Mouse (Mus musculus): ENCODE measurements around the gene Sh3bp1.
"Not testable (repeated sequence)": the region's sequence is repeated elsewhere in the genome, so short reads cannot be mapped to it uniquely, and the experiment has no call there.

The Sh3bp1 gene

GRCm38 (mm10) chr15:78872021-78872608, 27.5 kb upstream of the Sh3bp1 start:
- Histone ChIP-seq H3K27me3 (ENCODE audit: control insufficient read depth, insufficient read depth, low read length, poor library complexity, severe bottlenecking) (no peaks in the 10 kb centered on the region), H3K36me3 (ENCODE audit: control insufficient read depth, insufficient read depth, low read length, poor library complexity, severe bottlenecking) (no peaks in the 10 kb centered on the region)
- no peak for DNase-seq (ENCODE audit: low read depth, low spot score)

GRCm38 (mm10) chr15:78873803-78874435, 25.6 kb upstream of the Sh3bp1 start:
- no peak for DNase-seq (ENCODE audit: low read depth, low spot score)
- Histone ChIP-seq H3K27me3 (ENCODE audit: control insufficient read depth, insufficient read depth, low read length, poor library complexity, severe bottlenecking) (no peaks in the 10 kb centered on the region), H3K36me3 (ENCODE audit: control insufficient read depth, insufficient read depth, low read length, poor library complexity, severe bottlenecking) (no peaks in the 10 kb centered on the region)

- Histone ChIP-seq H3K27me3 (ENCODE audit: control insufficient read depth, insufficient read depth, low read length, poor library complexity, severe bottlenecking) (no peaks in the 10 kb centered on the region), H3K36me3 (ENCODE audit: control insufficient read depth, insufficient read depth, low read length, poor library complexity, severe bottlenecking) (no peaks in the 10 kb centered on the region)
- DNase-seq (ENCODE audit: low read depth, low spot score) = no peak
Measured at GRCm38 (mm10) chr15:78874989-78875388, 24.6 kb upstream of the Sh3bp1 start.

DNA sequence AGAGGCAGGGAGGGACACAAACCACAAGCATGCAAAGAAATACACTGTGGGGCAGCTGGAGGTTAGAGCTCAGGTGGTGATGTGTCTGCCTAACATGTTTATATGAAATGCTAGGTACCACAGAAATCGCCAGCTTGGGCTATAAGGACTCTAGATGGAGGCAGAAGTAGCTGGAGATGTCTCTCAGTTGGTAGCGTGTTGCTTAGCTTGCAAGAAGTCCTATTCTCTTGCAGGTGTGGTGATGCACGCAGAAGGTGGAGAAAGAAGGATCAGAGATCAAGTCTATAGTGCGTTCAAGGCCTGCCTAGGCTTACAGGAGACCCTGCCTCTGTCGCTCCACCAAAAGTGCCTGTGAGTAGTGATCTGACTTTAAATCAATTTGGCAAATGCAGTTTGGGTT, 24.0 kb upstream of the Sh3bp1 start:
- Histone ChIP-seq H3K36me3 (ENCODE audit: control insufficient read depth, insufficient read depth, low read length, poor library complexity, severe bottlenecking) (no peaks in the 10 kb centered on the region), H3K27me3 (ENCODE audit: control insufficient read depth, insufficient read depth, low read length, poor library complexity, severe bottlenecking) (no peaks in the 10 kb centered on the region)
- no peak for DNase-seq (ENCODE audit: low read depth, low spot score)

GRCm38 (mm10) chr15:78876258-78876696, 23.3 kb upstream of the Sh3bp1 start:
- peak; percentile 61 for DNase-seq (ENCODE audit: low read depth, low spot score)
- H3K36me3 ChIP-seq (ENCODE audit: control insufficient read depth, insufficient read depth, low read length, poor library complexity, severe bottlenecking) = no peaks in the 10 kb centered on the region
- H3K27me3 ChIP-seq (ENCODE audit: control insufficient read depth, insufficient read depth, low read length, poor library complexity, severe bottlenecking) = no peaks in the 10 kb centered on the region

DNA sequence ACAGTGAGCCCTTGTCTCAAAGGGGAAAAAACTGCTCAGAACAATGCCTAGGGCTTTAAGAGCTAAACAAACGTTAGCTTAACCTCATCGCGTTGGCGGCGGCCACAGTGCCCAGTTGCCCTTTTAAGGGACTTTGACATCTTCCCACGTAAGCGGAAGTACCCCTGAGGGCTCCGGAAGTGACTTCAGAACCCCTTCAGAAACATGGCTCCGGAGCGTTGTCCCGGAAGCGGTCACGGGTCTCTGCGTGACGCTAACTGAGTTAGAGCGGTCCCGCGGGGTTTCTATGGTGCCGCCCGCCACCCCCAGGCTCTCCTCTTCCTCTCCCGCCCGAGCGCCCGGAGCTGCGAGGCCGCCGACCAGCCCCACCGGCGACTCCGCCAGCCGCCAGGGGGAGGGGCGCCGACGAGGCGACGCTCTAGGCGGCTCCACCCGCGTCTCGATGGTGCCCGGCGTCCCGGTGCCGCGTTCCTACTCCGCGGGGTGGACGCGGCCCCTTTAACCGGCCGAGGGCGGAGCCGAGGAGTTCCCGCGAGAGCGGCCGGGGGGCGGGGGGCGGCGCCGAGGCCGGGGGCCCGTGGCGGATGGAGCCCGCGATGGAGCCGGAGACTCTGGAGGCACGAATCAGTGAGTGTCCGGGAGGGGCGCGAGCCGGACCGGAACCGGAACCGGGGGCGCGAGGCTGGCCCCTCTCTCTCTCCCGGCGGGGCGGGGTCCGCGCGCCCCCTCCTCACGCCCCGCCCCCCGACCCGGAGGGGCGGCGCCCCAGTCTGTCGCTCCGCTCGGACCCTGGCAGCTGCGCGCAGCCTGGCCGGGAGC, 22.4 kb upstream of the Sh3bp1 start, which contains the start of gene Gga1:
Gga1 (plus strand) TSS at position 200 of the 819 bp plus-strand sequence.
- Histone ChIP-seq H3K27me3 (ENCODE audit: control insufficient read depth, insufficient read depth, low read length, poor library complexity, severe bottlenecking) (no peaks in the 10 kb centered on the region), H3K36me3 (ENCODE audit: control insufficient read depth, insufficient read depth, low read length, poor library complexity, severe bottlenecking) (0 out of 2 replicates have a peak, but pooled peaks cover 2% of the 10 kb centered on the region)
- peak; percentile 98 for DNase-seq (ENCODE audit: low read depth, low spot score)

DNA sequence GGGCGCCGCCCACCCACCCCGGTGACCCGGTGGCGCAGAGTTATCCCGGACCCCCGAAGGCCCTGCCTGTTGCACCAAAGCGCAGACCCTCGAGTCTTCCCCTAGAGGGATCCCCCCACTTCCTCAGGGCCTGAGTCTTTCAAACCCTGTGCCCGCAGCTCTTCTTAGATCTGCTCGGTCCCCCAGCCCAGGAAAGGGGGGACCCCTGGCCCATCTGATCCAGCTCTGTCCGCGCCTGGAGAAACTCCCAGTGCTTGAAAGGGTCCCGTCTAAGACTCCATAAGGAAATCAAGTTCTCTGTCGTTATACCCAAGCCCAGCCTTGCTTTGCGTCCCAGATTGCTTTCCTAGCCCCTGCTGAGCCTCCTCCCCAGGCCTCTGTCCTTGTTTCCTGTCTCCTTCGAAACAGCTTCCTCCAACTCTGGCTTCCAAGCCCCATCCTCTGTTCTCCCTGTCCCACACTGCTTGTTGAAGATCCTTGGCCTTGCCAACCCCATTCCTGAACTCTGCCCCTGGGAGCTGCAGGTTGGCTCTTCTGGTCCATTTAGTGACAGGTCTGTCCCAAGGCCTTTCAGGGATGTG, 21.7 kb upstream of the Sh3bp1 start:
- peak; percentile 16 for DNase-seq (ENCODE audit: low read depth, low spot score)
- H3K36me3 ChIP-seq (ENCODE audit: control insufficient read depth, insufficient read depth, low read length, poor library complexity, severe bottlenecking) = 0 out of 2 replicates have a peak, but pooled peaks cover 2% of the 10 kb centered on the region
- no peaks in the 10 kb centered on the region for H3K27me3 ChIP-seq (ENCODE audit: control insufficient read depth, insufficient read depth, low read length, poor library complexity, severe bottlenecking)

DNA sequence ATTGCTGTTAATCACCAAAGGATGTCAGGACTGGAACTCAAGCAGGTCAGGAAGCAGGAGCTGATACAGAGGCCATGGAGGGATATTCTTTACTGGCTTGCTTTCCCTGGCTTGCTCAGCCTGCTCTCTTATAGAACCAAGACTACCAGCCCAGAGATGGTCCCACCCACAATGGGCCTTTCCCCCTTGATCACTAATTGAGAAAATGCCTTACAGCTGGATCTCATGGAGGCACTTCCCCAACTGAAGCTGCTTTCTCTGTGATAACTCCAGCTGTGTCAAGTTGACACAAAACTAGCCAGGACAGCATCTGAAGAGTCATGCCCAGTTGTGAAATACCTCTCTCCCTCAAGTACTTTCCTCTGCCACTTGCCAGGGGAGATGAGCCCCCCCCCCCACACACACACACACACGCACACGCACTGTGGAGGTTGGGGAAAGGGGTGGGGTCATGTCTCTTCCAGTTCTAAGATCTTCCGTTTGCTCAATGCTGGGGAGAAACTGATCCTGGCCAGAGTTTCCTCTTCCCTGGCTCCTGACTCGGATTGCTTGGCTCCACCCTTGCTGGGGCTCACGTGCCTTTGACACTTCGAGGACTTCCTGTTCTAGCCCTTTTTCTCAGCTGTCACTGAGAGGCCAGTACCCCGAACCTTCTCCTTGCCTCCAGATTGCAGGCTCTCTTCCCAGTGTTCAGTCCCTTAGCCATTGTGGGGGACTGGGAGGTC, 20.6 kb upstream of the Sh3bp1 start:
- DNase-seq (ENCODE audit: low read depth, low spot score) = peak; percentile 36

GRCm38 (mm10) chr15:78880432-78880831, 19.1 kb upstream of the Sh3bp1 start:
- no peaks in the 10 kb centered on the region for H3K27me3 ChIP-seq (ENCODE audit: control insufficient read depth, insufficient read depth, low read length, poor library complexity, severe bottlenecking)

More for the DNA sequence above, 20.6 kb upstream of the Sh3bp1 start:
- not testable (repeated sequence) for H3K27me3 ChIP-seq (ENCODE audit: control insufficient read depth, insufficient read depth, low read length, poor library complexity, severe bottlenecking); H3K36me3 ChIP-seq (ENCODE audit: control insufficient read depth, insufficient read depth, low read length, poor library complexity, severe bottlenecking)

GRCm38 (mm10) chr15:78881828-78882227, 17.7 kb upstream of the Sh3bp1 start:
- Histone ChIP-seq H3K27me3 (ENCODE audit: control insufficient read depth, insufficient read depth, low read length, poor library complexity, severe bottlenecking) (no peaks in the 10 kb centered on the region), H3K36me3 (ENCODE audit: control insufficient read depth, insufficient read depth, low read length, poor library complexity, severe bottlenecking) (peaks cover 16% of the 10 kb centered on the region)
- no peak for DNase-seq (ENCODE audit: low read depth, low spot score)

More at GRCm38 (mm10) chr15:78880432-78880831, 19.1 kb upstream of the Sh3bp1 start:
- peaks cover 11% of the 10 kb centered on the region for H3K36me3 ChIP-seq (ENCODE audit: control insufficient read depth, insufficient read depth, low read length, poor library complexity, severe bottlenecking)
- DNase-seq (ENCODE audit: low read depth, low spot score) = no peak

DNA sequence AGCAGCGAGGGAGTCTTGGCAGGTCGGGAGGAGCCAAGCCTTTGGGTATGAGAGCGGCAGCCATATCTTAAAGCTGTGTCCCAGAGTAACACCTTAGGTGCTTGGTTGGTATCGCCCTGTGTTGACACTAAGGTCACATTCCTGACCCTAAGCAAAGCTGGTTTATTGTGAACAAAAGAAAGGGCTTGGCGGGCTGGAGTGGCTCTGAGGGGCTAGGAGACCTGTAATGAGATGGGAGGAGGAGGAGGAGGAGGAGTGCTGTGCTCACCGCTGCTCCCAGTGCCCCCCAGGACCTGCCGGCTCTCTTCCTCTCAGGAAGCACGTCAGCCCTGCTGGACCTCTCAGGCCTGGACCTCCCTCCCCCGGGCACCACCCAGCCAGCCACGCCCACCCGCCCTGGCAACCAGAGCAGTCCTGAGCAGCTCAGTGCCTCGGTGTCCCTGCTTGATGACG, 10.1 kb upstream of the Sh3bp1 start:
- H3K27me3 ChIP-seq (ENCODE audit: control insufficient read depth, insufficient read depth, low read length, poor library complexity, severe bottlenecking) = no peaks in the 10 kb centered on the region
- peaks cover 12% of the 10 kb centered on the region for H3K36me3 ChIP-seq (ENCODE audit: control insufficient read depth, insufficient read depth, low read length, poor library complexity, severe bottlenecking)
- DNase-seq (ENCODE audit: low read depth, low spot score) = no peak

- Histone ChIP-seq H3K36me3 (ENCODE audit: control insufficient read depth, insufficient read depth, low read length, poor library complexity, severe bottlenecking) (peaks cover 6% of the 10 kb centered on the region; the same call in 1 of the 2 replicates), H3K27me3 (ENCODE audit: control insufficient read depth, insufficient read depth, low read length, poor library complexity, severe bottlenecking) (no peaks in the 10 kb centered on the region)
- DNase-seq (ENCODE audit: low read depth, low spot score) = no peak
Measured at GRCm38 (mm10) chr15:78892440-78892839, 7.1 kb upstream of the Sh3bp1 start.

- peaks cover 1% of the 10 kb centered on the region; the same call in 1 of the 2 replicates for H3K36me3 ChIP-seq (ENCODE audit: control insufficient read depth, insufficient read depth, low read length, poor library complexity, severe bottlenecking)
- no peaks in the 10 kb centered on the region for H3K27me3 ChIP-seq (ENCODE audit: control insufficient read depth, insufficient read depth, low read length, poor library complexity, severe bottlenecking)
- DNase-seq (ENCODE audit: low read depth, low spot score) = peak; percentile 39
Measured at GRCm38 (mm10) chr15:78894726-78895125, 4.8 kb upstream of the Sh3bp1 start.

DNA sequence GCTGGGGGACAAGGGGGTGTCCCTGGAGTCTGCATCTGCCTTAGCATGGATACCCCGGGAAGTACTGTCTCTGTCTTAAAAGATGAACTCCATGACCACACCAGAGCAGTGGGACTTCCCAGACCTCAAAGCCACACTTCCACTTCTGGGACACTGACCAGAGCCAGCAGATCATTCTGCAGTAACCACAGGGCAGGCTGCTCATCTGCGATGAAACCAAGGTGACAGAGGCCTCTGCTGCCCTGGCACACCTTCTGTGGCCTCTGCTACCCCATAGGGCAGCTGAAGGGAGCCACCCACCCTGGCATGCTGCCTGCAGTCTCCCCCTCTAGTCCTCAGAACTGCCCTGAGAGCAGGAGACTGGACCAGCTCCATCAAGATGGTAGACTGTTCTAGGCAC, 3.8 kb upstream of the Sh3bp1 start:
- Histone ChIP-seq H3K36me3 (ENCODE audit: control insufficient read depth, insufficient read depth, low read length, poor library complexity, severe bottlenecking) (peaks cover 1% of the 10 kb centered on the region; the same call in 1 of the 2 replicates), H3K27me3 (ENCODE audit: control insufficient read depth, insufficient read depth, low read length, poor library complexity, severe bottlenecking) (no peaks in the 10 kb centered on the region)
- DNase-seq (ENCODE audit: low read depth, low spot score) = peak; percentile 29

Measured in splenic B cell, adult 2 months (primary cell).